Mouse (Mus musculus) T-helper 17 cell (primary cell): Measurements from ENCODE around the gene Elovl6.

ENCODE experiments used
- in situ Hi-C, 2 experiments: fragments of 300-600 bp; cut with MboI, MseI; formaldehyde crosslinking; loops; 1 replicate in 1 of 2; 2 replicates in 1 of 2; pipeline ENCODE4 v1.15.1; 2025; ENCODE audit warnings: high pct_unique_total_duplicates in 2 of 2

The Elovl6 gene

DNA sequence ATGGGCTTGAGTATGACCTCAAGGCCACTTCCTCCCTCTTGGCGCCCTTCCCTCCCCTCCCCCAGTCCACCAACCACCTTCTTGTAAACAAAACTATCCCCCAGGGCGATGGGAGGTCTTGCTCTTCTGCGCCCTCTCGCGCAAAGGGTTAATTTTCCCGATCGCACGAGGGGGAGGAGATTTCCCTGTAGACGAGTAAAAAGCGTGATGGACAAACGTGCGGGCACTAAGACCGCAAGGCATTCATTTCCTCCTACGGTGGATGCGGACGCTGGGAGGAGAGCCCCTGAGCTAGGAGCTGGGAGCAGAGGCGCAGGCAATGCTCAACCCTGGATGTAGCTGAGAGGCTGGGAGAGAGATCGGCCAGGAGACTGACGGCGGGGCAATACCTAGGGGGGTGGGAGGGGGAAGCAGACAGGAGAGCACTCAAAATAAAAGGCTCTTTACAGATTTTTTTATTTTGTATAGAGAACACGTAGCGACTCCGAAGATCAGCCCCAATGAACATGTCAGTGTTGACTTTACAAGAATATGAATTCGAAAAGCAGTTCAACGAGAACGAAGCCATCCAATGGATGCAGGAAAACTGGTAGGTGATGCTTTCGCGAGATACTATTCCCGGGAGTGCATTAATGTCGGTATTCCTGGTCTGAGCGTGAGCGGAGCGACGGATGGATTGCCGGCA is at the start of gene Elovl6:
Elovl6 (plus strand) TSS at position 176 of the 685 bp plus-strand sequence.
- in situ Hi-C loops = loop anchor here in 1 of 2 experiments (5.0 kb wide), 1 partner anchor 360 kb away; no protein-coding TSS in a partner anchor

DNA sequence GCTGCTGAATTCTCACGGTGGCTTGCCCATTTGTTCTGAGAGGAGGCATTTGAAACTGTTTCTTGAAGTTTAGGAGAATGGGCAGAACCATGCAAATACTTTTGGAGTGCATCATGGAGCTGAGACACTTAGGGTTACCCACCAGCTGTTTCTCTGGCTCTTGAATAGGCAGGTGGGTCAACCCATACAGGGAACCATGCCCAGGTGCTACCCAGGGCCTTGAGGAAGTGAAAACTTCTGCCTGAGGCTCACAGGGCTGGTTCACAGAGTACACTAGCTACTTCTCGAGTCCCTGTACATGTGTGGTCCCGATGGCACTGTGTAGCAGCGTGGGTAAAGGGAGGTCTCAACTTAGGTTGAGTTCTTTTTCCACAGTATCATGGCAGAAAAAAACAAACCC is 43.4 kb upstream of the Elovl6 start:
- in situ Hi-C loops = no loop called here

DNA sequence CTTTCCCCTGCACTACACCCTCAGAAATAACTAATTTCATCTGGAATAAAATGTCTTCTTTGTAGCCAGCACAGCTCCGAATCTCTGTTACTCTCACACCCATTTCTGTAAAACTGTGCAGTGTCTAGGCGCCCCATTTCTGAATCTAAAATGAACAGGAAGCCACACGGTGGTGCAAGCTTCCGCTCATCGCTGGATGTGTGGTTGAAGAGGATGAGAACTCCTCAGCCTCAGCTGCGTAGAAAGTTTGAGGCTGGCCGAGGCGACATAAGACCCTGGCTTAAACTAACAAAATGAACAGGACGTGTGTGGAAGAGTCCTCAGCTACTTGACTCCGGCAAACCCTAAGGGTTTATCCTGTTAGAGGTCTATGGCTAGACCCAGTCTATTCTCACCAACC is 38.0 kb upstream of the Elovl6 start:
- in situ Hi-C loops = no loop called here

DNA sequence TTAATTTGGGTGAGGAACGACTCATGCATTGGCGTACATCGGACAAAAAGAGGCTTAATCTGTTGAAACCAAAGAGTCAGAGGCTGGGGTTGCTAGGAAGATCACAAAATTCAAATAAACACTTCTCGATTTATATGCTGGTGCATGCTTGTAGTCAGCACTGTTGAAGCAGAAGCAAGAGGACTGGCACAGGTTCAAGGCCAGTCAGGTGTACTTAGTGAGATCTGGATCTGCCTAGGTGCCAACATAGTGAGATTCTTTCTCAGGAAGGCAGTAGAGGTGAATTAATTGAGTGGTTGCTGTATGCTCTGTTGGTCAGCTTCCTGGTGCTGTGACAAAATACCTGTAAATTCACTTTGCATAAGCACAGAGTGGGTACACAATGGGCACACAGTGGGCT is 37.4 kb upstream of the Elovl6 start:
- in situ Hi-C loops = no loop called here

DNA sequence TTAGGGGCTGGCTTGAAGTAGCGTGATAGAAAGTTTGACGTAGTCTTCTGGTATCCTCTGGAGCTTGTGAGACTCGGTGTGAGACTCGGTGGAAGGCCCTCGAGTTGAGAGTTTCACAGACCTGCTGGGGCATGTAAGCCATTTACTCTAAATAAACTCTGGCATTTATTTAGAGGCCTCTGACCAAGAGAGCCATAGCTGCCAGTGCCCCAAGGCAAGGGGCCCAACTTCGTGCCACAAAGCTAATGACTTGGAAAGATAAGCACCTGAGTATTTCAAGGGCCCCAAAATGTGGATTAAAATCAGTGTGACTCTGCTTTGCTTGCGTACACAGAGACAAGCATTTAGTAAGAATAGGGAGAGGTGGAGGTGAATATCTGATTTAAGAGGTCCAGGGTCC is 28.4 kb upstream of the Elovl6 start:
- in situ Hi-C loops = no loop called here

DNA sequence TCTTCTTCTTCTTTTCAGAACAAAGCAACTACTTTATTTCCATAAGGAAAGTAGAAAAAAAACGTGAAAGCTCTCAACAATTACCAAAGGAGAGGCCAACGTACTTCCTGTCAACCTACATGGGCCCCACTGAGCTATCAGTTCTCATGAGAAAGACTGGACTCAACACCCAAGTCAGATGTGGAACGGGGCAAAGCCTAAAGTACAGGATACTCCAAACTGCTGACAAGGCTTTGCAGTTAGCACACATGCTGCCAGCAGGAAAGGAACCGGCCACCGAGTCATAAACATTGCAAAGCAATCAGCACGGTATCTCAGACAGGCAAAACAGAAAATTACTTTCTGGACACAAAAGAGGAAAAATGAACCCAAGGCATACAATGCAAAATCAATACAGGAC is 27.2 kb upstream of the Elovl6 start:
- in situ Hi-C loops = no loop called here

DNA sequence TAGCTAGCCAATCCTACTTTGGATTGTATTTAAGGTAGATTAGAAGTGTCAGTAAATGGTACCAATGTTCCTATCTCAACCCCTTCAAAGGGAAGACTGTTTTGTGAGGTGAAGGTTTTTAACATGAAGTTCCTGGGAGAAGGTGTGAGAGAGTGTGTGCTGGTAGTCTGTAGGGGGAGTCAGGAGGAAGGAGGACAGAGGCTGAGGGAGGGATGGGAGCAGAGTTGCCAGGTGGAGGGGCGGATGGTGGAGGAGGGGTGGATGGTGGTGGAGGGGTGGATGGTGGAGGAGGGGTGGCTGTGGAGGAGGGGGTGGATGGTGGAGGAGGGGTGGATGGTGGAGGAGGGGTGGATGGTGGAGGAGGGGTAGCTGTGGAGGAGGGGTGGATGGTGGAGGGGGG is 24.4 kb upstream of the Elovl6 start:
- in situ Hi-C loops = no loop called here

DNA sequence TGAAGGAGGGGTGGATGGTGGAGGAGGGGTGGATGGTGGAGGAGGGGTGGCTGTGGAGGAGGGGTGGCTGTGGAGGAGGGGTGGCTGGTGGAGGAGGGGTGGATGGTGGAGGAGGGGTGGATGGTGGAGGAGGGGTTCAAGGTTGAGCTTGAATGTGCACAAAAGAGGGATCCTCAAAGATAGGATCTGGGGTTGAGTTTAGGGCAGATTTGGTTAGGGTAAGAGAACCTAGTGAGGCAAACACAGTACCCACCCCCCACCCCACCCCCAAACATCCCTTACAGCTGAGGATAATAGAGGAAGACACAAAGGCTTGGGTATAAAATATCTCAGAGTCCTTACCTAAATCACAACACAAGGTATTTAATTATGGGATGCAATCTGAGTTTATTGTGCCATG is 23.6 kb upstream of the Elovl6 start:
- in situ Hi-C loops = no loop called here

DNA sequence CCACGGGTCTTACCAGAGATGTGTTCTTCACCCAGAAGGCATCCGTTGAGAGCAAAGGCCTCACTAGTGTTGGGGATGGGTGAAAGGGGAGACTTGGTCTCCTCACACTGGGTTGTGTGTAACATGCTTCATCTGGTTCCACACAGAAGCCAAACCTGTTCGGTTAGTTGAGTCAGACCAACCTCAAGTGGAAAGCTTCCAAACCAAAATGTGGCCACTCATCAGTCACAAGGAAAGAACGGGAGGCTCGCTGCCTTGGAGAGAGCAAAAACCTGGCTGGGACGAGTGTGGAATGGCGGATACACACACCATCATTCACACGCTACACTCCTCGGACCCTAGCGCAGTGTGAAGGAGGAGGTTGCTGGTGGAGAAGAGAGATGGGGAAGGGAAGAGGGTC is 22.4 kb upstream of the Elovl6 start:
- in situ Hi-C loops = no loop called here

DNA sequence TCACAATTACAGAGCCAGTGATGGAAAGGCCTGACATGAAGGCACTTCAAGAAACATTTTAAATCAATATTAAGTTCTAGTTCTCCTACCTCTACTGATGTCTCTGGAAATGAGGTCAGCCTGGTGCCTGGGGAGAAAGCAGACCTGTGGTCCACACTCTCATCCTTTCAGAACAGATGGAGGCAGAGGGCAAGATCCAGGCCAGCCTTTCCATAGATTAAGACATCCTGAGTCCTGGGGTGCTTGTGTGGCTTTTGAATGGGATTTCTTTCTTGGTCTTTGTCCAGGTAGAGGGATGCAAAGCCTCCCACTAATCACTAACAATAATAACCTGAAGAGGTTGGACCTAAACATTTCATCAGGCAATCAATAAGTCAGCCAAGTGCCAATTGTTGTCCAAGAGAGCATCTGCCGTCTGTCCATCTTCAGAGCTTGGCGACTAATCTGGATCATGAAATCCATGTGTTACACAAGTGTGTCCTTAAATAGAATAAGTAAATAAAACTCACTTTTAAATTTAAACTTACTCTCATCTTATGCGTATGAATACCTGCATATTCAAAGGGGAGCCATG is 16.2 kb upstream of the Elovl6 start:
- in situ Hi-C loops = no loop called here

DNA sequence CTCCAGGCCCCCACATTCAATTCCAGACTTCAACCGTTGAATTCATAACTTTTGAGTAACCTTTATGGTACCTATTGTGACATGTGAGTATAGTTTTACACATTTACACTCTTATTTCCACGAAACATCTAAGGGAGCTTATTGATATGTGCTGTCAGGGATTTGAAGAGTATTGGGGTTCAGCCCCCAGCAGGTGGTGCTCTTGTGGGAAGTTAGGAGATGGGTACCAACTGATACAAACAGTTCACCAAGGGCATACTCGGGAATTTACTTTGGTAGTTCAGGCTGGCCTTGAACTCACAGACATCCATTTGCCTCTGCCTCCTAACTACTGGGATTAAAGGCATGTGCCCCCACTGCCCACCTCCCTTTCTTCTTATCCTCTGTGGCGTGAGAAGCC is 11.7 kb upstream of the Elovl6 start:
- in situ Hi-C loops = loop anchor here (5.0 to 10.0 kb wide), 3 partner anchors 102 to 216 kb away; no protein-coding TSS in a partner anchor

DNA sequence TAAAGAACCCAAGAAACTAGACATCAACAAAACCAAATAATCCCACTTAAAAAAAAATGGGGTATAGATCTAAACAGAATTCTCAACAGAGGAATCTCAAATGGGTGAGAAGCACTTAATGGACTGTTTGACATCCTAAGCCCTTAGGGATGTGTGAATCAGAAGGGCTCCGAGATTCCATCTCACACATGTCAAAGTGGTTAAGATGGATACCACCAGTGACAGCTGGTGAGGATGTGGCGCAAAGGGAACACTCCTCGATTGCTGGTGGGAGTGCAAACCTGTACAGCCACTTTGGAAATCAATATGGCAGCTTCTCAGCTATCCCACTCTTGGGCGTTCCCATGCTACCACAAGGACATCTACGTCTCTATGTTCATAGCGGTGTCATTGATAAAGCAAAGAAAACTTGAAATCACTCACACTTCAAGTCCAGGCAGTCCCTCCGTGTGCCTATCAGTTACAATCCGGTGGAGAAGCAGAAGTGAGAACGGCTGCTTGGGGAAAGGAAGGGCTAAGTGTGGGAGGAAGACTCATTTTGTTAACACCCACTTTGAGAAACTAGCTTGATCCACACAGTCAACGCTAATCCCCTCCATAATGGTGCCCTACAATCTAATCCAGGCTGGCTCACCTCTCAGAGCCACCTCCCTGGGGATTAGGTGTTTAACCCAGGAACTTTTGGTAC is 8.6 kb upstream of the Elovl6 start:
- in situ Hi-C loops = loop anchor here (5.0 to 10.0 kb wide), 3 partner anchors 99 to 219 kb away; no protein-coding TSS in a partner anchor

DNA sequence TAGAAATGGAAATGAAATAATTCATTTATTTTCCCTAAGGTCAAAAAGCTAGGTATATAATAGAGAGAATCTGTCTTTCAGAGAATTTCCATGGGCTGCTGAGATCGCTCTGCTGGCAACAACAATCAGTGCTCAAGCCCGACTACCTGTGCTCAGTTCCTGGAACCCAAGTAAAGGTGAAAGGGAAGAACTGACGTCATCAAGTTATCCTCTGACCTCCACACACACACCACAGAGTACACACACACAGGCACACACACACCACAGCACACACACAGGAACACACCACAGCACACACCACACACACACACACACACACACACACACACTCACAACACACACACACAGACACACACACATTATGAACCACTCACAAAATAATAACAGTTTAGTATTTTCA is 5.1 kb upstream of the Elovl6 start:
- in situ Hi-C loops = loop anchor here in 1 of 2 experiments (5.0 to 10.0 kb wide), 2 partner anchors 85 to 222 kb away; no protein-coding TSS in a partner anchor

DNA sequence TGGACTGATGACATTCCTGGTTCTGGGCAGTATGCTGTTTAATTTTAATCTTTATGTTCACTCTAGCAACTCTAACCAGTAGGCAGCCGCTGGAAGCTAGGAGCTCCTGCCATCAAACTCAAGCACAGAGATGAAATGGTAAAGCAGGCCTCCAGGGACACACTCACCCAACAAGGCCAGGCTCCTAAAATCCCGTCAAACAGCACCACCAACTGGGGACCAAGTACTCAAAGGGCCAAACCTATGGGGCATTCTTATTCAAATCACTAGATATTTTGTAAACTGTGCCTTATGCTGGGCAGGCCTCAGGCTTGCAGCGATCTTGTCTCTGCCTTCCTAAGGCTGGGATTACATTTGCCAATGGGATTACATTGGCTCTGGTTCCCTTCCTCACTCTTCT is 2.8 kb upstream of the Elovl6 start:
- in situ Hi-C loops = loop anchor here in 1 of 2 experiments (5.0 to 10.0 kb wide), 2 partner anchors 83 to 225 kb away; no protein-coding TSS in a partner anchor

DNA sequence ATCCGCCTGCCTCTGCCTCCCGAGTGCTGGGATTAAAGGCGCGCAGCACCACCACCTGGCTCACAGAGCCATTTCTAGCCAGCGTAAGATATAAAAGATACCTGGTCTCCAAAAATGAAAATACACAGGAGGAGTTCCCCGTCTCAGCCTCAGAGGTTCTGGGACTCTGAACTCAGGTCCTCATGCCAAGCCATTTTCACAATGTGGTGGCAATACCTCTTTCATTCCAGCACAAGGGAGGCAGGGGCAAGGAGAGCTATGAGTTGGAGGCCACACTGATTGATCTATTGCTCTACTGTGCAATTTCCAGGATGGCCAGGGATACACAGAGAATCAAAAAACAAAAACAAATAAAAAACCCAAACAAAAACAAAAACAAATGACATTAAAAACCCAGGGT is 1.7 kb upstream of the Elovl6 start:
- in situ Hi-C loops = loop anchor here in 1 of 2 experiments (5.0 kb wide), 1 partner anchor 362 kb away; no protein-coding TSS in a partner anchor

DNA sequence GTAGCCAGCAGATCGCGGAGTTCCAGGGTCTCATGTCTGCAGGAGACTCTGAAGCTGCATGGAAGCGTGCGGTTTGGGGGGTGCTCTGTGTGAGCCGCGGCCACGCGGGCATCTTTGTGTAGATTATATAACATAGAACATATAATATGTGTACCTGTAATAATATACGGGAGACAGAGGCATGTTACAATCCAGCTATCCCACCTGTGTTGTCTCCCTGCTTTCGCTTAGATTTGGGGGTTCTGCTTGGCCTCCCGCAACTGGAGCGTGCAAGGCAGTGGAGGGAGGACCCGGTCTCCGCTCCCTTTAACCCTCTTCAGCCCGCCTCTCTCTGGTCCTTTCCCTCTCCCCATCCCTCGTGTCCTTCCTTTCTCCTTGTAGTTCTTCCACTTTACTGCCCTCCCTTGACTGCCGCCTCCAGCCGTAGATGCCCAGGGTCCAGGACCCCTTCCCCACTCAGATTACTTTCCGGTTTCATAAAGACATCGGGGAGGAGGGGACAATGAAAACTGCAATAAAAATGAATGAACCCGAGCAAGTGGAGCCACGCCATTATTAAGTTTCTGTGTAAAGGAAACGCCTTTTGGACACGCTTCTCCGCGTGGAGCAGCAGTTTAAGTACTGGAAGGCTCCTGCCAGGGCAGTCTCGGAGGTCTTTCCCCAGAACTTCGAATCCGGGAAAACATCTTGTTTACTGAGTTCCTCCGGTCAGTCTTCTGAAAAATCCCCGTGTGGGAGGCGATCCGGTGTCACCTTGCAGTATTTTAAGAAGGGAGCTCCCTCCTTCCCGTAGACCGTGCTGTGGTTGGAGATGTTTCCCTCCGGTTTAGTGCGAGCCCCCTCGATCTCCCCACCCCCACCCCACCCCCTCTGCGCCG is 949 bp downstream of the Elovl6 start:
- in situ Hi-C loops = loop anchor here in 1 of 2 experiments (5.0 kb wide), 1 partner anchor 359 kb away; no protein-coding TSS in a partner anchor

DNA sequence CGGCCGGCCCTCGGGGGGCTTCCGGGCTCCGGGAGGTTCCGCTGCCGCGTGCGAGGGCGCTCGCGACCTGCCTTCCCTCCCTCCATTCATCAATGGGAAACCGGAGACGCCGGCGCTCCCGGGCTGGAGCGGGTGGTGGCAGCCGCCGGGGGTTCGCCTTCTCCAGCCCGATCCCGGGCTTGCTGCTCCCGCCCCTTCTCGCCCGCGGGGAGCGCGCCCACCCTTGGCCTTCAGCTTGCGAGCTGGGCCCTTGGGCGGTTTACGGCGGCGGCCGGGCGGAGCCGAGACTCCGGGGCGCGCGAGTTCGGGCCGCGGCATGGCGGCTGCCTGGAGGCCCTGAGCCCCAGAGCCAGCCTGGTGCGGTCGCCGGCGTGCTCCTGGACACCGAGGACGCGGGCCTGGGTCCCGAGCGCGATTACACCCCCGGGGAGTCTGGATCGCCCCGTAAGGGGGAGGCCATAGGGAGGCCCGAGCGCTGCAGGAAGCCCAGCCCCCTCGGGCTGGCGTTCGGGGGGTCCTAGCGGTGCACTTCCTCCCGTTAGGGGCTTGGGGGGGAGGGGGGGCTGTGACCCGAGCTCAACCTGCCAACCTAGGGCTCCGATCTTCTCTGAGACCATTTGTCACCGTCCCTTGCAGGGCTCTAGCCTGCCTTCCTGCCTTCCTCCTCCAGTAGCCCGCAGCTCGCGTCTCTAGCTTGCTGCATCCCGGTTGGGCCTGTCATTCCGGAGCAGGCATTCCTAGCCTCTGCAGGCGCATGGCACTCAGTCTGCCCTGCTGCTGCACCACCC is 1.8 kb downstream of the Elovl6 start:
- in situ Hi-C loops = loop anchor here in 1 of 2 experiments (5.0 kb wide), 1 partner anchor 358 kb away; no protein-coding TSS in a partner anchor

DNA sequence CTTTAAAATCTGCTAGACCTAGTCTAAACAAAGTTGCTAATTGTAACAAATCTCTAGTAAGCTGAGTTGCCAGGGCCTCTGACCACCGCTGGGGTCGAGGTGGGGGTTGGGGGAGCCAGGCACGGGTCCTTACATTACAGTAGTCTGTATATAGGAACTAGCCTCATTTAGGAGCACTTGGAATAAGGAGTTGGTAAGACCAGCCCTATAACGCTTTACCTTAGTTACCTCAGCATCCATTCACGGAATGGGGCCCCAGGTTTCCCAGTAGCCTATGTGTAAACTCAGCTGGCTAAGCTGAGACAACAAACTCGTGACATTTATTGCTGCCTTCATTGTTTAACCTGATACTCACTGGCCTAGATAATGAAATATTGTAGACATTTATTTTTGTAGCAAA is 3.3 kb downstream of the Elovl6 start:
- in situ Hi-C loops = no loop called here

DNA sequence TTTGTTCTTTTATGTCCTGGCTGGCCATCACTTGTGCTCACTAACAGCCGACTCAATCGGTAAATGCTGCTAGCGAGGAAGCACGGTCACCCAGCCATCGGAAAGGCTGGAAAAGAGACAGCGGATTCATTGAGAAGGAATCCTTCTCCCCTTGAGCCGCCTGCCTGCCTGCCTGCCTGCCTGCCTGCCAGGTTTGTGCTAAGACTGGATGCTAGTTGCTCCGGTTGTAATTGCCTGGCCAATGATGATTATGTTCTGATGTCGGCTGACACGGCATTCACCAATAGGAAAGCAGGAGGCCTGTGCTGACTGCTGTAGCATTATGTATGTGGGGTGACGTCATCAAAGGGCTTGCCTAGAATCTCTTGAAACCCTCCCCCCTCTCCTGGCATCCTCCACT is 4.0 kb downstream of the Elovl6 start:
- in situ Hi-C loops = no loop called here

DNA sequence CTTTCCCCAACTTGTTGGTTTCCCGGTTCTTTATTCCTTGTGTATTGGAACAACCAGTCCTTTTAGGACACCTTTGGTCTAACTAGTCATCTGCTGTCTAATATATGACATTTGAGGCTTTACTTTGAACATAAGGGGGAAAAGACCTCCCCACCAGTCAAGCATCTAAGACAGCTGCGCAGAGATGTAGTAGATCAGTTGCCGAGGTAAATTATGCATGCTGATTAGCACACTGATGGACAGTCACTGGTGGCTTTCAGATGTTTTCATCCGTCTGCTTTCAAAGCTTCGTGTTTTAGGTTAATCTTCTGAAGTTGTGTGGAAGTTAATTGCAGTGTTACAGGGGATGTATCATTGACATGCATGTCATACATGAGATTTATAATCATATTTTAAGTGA is 5.8 kb downstream of the Elovl6 start:
- in situ Hi-C loops = no loop called here

DNA sequence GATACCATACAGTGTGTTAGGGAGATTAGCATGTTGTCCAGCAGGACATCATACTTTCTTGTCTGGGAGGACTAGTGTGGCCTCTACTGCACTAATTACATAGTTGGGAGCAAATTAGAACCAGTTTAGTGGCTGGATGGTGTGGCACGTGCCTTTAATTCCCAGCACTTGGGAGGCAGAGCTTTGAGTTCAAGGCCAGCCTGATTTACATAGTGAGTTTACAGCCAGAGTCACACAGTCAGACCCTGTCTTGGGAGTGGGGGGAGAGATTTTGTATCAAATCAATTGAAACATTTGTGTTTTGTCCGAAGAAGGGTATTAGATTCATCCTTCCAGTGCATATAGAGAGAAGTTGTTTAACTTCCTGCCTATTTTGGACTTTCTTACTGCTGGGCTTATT is 8.7 kb downstream of the Elovl6 start:
- in situ Hi-C loops = no loop called here
